Mouse (Mus musculus): Measurements from ENCODE around the gene Gk5. TPM values are rescaled to one million over a fixed set of nuclear protein-coding genes. Genes with fewer than 3 reads are reported as not detected.
A peak's percentile ranks its signal among the peaks of the same experiment; 100 is the strongest.
"Not testable (repeated sequence)": the region's sequence is repeated elsewhere in the genome, so short reads cannot be mapped to it uniquely, and the experiment has no call there.

The Gk5 gene
- 10 to 100 TPM; 10.1 to 13.1 TPM for total RNA-seq (2021)
- long read RNA-seq, experiment 1, partial matches to known transcripts, result 0 of 2 reads
- long read RNA-seq, experiment 1, other reads (novel, unspliced or antisense), result 1 of 2 reads
- long read RNA-seq, experiment 2, full-length matches to known transcripts, result 1 of 2 reads
- long read RNA-seq, experiment 2, partial matches to known transcripts, result 0 of 2 reads
- long read RNA-seq, experiment 2, other reads (novel, unspliced or antisense), result 1 of 2 reads

GRCm38 (mm10) chr9:96118861-96119772 is at the start of gene Gk5:
Gene Gk5 (plus strand): TSS chr9:96119362.
- peak; percentile 100 for DNase-seq

GRCm38 (mm10) chr9:96078752-96079315 is 40.3 kb upstream of the Gk5 start:
- no peak for DNase-seq

GRCm38 (mm10) chr9:96085293-96085692 is 33.9 kb upstream of the Gk5 start:
- DNase-seq, result no peak

GRCm38 (mm10) chr9:96087671-96088070 is 31.5 kb upstream of the Gk5 start:
- no peak for DNase-seq

- not testable (repeated sequence) for DNase-seq
Measured at GRCm38 (mm10) chr9:96088456-96088855, 30.7 kb upstream of the Gk5 start.

- not testable (repeated sequence) for DNase-seq
Measured at GRCm38 (mm10) chr9:96092637-96093036, 26.5 kb upstream of the Gk5 start.

GRCm38 (mm10) chr9:96093221-96093620 is 25.9 kb upstream of the Gk5 start:
- no peak for DNase-seq

- DNase-seq, result no peak
Measured at GRCm38 (mm10) chr9:96094341-96094740, 24.8 kb upstream of the Gk5 start.

- DNase-seq, result no peak
Measured at GRCm38 (mm10) chr9:96095192-96095591, 24.0 kb upstream of the Gk5 start.

GRCm38 (mm10) chr9:96102846-96103245 is 16.3 kb upstream of the Gk5 start:
- DNase-seq, result no peak

- peak; percentile 21 for DNase-seq
Measured at GRCm38 (mm10) chr9:96112879-96113361, 6.2 kb upstream of the Gk5 start.

- no peak for DNase-seq
Measured at GRCm38 (mm10) chr9:96116801-96117200, 2.4 kb upstream of the Gk5 start.

- DNase-seq, result no peak
Measured at GRCm38 (mm10) chr9:96118216-96118615, 946 bp upstream of the Gk5 start.

GRCm38 (mm10) chr9:96127972-96128371 is 8.8 kb downstream of the Gk5 start:
- no peak for DNase-seq

GRCm38 (mm10) chr9:96132956-96133603 is 13.9 kb downstream of the Gk5 start:
- DNase-seq, result no peak

GRCm38 (mm10) chr9:96134470-96134869 is 15.3 kb downstream of the Gk5 start:
- no peak for DNase-seq

GRCm38 (mm10) chr9:96134916-96135315 is 15.8 kb downstream of the Gk5 start:
- DNase-seq, result peak; percentile 73

- DNase-seq, result no peak
Measured at GRCm38 (mm10) chr9:96135461-96135860, 16.3 kb downstream of the Gk5 start.

- no peak for DNase-seq
Measured at GRCm38 (mm10) chr9:96138958-96139357, 19.8 kb downstream of the Gk5 start.

- no peak for DNase-seq
Measured at GRCm38 (mm10) chr9:96139876-96140275, 20.7 kb downstream of the Gk5 start.

- DNase-seq, result peak; percentile 58
Measured at GRCm38 (mm10) chr9:96140931-96141330, 21.8 kb downstream of the Gk5 start.

- no peak for DNase-seq
Measured at GRCm38 (mm10) chr9:96142499-96142898, 23.3 kb downstream of the Gk5 start.

Data from adrenal gland, postnatal 10 days (tissue).